Mouse (Mus musculus): ENCODE data around the gene Fance.

DNA sequence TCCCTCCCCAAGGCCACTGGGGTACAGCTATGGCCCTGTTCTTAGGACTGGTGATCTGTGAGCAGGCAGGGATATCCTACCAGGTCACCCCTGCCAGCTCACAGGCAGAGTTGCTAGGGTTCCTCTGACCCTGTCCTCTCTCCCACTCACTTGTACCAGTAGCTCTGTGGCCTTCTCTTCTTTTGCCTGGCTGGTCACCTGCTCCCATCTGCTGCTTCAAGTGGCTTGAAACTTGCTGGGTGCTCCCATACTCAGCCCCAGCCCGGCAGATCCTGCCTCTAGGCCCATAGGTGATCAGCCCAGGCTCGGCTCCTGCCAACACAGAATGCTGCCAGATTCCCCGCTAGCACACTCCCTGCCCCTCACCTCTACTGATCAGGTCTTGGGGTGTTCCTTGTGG lies 12.5 kb upstream of the Fance start:
- TF ChIP-seq CTCF (IDR thresholded peaks at IDR 0.05; ENCODE audit: low read depth, low read length) (no peak), POLR2A (IDR thresholded peaks at IDR 0.05; ENCODE audit: insufficient read depth, low read length) (no peak), EP300 (IDR thresholded peaks at IDR 0.05; ENCODE audit: insufficient read depth, low read depth, low read length) (no peak)

All from ES-Bruce4 (cell line).